Mouse (Mus musculus): ENCODE results near the gene Drc1. TPM values are rescaled to one million over a fixed set of nuclear protein-coding genes. Genes with fewer than 3 reads are reported as not detected.
A peak's percentile ranks its signal among the peaks of the same experiment; 100 is the strongest.

The Drc1 gene
- total RNA-seq, 2 experiments from 2014 or later: 7.6 to 8.6 TPM

GRCm38 (mm10) chr5:30341601-30342365 lies 60.6 kb downstream of the Drc1 start:
- H3K27ac ChIP-seq: no peak overlapping the region
- no peak overlapping the region for H3K4me3 ChIP-seq
- no peak for DNase-seq (ENCODE audit: low spot score in 2 of 2)

GRCm38 (mm10) chr5:30342601-30343015 lies 61.4 kb downstream of the Drc1 start:
- H3K27ac ChIP-seq: no peak overlapping the region
- no peak for DNase-seq (ENCODE audit: low spot score in 2 of 2)
- no peak for TF ChIP-seq CTCF (conservative IDR thresholded peaks at IDR 0.05)
- no peak overlapping the region for H3K4me3 ChIP-seq

More at GRCm38 (mm10) chr5:30341601-30342365, 60.6 kb downstream of the Drc1 start:
- TF ChIP-seq CTCF (conservative IDR thresholded peaks at IDR 0.05): no peak

DNA sequence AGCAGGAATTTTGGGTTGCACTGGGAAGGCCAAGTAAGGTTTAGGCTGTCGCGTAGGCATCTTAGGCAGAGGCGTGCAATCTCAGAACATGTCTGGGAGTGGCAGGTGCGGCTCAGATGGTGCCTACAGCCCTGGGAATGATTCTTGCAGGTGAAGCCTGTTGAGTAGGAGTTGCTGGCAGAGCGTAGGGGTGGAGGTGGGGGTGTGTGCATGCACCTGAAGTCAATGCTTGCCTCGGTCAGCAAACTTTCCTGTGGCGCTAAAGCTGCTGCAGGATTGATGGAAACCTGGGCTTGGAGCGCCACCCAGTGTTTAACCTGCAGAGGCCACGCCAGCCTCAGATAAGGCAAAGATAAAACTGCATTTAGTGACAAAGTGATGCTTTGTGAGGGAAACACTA lies 61.9 kb downstream of the Drc1 start:
- Histone ChIP-seq H3K27ac (no peak overlapping the region), H3K4me3 (no peak overlapping the region)
- peak; percentile 33 to 66 for DNase-seq (ENCODE audit: low spot score in 2 of 2)
- TF ChIP-seq CTCF (conservative IDR thresholded peaks at IDR 0.05): peak; percentile 91

GRCm38 (mm10) chr5:30343886-30344285 lies 62.7 kb downstream of the Drc1 start:
- no peak for TF ChIP-seq CTCF (conservative IDR thresholded peaks at IDR 0.05)
- Histone ChIP-seq H3K4me3 (no peak overlapping the region), H3K27ac (no peak overlapping the region)
- no peak for DNase-seq (ENCODE audit: low spot score in 2 of 2)

DNA sequence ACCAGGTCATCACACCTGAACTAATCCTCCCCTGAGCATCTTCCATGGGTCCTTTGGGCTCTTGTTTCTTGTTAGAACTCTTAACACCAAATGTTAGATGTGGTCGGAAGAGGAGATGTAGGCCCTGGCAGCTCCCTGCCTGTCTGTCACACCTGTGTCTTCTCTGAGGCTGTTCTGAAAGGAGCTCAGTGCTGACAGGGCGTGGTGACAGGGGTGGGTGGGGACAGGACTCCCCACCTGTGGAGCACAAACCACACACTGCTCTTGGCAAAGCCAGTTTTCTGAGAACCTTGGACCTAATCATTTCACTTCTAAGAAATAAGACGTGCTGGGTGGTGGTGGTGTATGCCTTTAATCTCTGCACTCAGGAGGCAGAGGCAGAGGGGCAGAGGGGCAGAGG lies 72.4 kb downstream of the Drc1 start:
- no peak overlapping the region for H3K4me3 ChIP-seq

DNA sequence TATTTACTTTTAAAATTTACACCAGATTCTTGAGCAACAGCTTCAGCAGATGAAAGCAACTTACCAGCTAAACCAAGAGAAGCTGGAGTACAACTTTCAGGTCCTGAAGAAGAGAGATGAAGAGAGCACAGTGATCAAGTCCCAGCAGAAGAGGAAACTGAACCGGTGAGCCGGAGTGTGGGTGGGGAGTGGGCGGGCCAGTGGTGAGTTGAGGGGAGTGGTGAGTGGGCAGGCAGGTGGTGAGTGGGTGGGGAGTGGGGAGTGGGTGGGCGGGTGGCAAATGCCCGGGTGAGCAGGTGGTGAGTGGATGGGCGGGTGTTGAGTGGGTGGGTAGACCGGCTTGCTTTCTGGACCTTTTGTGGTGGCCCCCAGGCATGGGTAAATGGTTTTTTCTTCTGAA lies 73.9 kb downstream of the Drc1 start:
- no peak for DNase-seq (ENCODE audit: low spot score in 2 of 2)
- TF ChIP-seq CTCF (conservative IDR thresholded peaks at IDR 0.05): no peak
- Histone ChIP-seq H3K4me3 (no peak overlapping the region), H3K27ac (no peak overlapping the region)

More for the DNA sequence above, 72.4 kb downstream of the Drc1 start:
- no peak for TF ChIP-seq CTCF (conservative IDR thresholded peaks at IDR 0.05)
- DNase-seq (ENCODE audit: low spot score in 2 of 2): no peak
- H3K27ac ChIP-seq: no peak overlapping the region

- no peak overlapping the region for H3K4me3 ChIP-seq
- DNase-seq (ENCODE audit: low spot score in 2 of 2): no peak
- no peak overlapping the region for H3K27ac ChIP-seq
- TF ChIP-seq CTCF (conservative IDR thresholded peaks at IDR 0.05): no peak
These were observed 74.5 kb downstream of the Drc1 start for GRCm38 (mm10) chr5:30355559-30356159.

- DNase-seq (ENCODE audit: low spot score in 2 of 2): no peak
- no peak overlapping the region for H3K27ac ChIP-seq
- TF ChIP-seq CTCF (conservative IDR thresholded peaks at IDR 0.05): no peak
These were observed 75.5 kb downstream of the Drc1 start for GRCm38 (mm10) chr5:30356647-30357046.

GRCm38 (mm10) chr5:30358436-30359099 lies 77.4 kb downstream of the Drc1 start:
- Histone ChIP-seq H3K27ac (no peak overlapping the region), H3K4me3 (no peak overlapping the region)
- DNase-seq (ENCODE audit: low spot score in 2 of 2): no peak

More at GRCm38 (mm10) chr5:30356647-30357046, 75.5 kb downstream of the Drc1 start:
- H3K4me3 ChIP-seq: no peak overlapping the region

GRCm38 (mm10) chr5:30367405-30367804 lies 86.2 kb downstream of the Drc1 start:
- TF ChIP-seq CTCF (conservative IDR thresholded peaks at IDR 0.05): no peak
- Histone ChIP-seq H3K27ac (no peak overlapping the region), H3K4me3 (no peak overlapping the region)
- no peak for DNase-seq (ENCODE audit: low spot score in 2 of 2)

More at GRCm38 (mm10) chr5:30358436-30359099, 77.4 kb downstream of the Drc1 start:
- no peak for TF ChIP-seq CTCF (conservative IDR thresholded peaks at IDR 0.05)

DNA sequence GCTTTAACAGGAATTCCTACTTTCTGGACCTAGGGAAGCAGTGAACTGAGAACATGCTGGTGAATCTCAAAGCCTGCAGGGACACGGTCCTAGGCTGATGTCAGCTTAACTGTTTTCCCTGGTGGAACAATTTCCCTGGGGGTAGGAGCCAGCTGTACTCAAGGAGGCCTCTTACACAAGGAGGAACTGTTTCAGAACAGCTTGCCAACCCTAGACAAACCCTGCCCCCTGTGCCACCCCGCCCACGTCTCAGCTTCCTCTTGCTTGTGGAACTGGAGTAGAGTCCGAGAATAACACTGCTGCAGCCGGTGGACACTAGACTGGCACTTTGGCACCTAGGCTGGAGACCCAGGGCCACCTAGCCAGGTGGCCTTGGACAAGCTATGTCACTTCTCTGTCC lies 88.2 kb downstream of the Drc1 start:
- Histone ChIP-seq H3K4me3 (no peak overlapping the region), H3K27ac (no peak overlapping the region)
- peak; percentile 34 to 36 for DNase-seq (ENCODE audit: low spot score in 2 of 2)
- TF ChIP-seq CTCF (conservative IDR thresholded peaks at IDR 0.05): no peak

DNA sequence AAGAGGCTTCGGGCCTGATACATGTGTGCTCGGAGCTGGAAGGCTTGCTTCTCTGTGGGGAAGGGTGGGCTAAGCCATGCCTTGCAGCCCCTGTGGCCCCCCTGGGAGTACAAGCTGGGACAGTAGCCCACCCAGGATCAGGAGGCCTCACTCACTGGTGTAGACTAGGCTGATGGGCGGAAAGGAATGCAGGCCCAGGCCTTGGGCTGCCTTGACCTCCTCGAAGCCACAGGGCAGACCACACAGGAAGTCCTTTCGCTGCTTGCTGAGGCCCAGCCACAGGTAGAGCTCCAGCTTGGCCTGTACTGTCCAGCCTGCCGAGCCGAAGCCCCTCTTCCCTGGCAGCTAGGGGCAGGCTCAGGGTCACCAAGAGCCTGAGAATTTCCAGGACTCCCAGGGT lies 101.7 kb downstream of the Drc1 start:
- DNase-seq (ENCODE audit: low spot score in 2 of 2): no peak

DNA sequence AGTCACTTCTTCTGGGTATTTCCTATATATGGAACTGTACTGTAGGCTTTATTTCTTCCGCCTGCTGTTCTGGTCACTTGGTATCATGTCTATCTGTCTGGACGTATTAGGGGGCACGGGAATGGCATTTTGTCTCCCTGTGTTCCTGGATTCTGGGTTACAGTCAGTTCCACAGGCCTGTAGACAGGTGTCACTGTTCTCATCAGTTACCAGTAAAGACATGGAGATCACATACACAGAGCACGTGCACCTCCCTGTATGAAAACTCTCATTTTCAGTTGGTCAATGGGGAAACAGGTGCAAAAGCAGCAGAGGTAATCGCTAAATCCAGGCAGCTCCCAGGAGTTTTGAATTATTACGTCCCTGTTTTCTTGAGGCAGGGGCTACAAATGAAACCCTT lies 106.5 kb downstream of the Drc1 start:
- H3K27ac ChIP-seq: no peak overlapping the region
- peak; percentile 72 for TF ChIP-seq CTCF (conservative IDR thresholded peaks at IDR 0.05)
- no peak overlapping the region for H3K4me3 ChIP-seq
- no peak for DNase-seq (ENCODE audit: low spot score in 2 of 2)

More for the DNA sequence above, 101.7 kb downstream of the Drc1 start:
- H3K27ac ChIP-seq: no peak overlapping the region
- no peak overlapping the region for H3K4me3 ChIP-seq
- TF ChIP-seq CTCF (conservative IDR thresholded peaks at IDR 0.05): no peak

All from layer of hippocampus, adult 2 months (tissue).